Mouse (Mus musculus): ENCODE results near the gene Pth1r.

GRCm38 (mm10) chr9:110746961-110747360 lies at the start of gene Pth1r:
- TF ChIP-seq CTCF (IDR thresholded peaks at IDR 0.05; ENCODE audit: extremely low read depth, insufficient read depth, insufficient read length, insufficient replicate concordance) (no peak), POLR2A (IDR thresholded peaks at IDR 0.05; ENCODE audit: low read depth, low read length) (no peak)

Measured in spleen, adult 2 months (tissue).